Comparison of ENCODE assay signal across 18 mouse cellular contexts in the genomic region with DNA sequence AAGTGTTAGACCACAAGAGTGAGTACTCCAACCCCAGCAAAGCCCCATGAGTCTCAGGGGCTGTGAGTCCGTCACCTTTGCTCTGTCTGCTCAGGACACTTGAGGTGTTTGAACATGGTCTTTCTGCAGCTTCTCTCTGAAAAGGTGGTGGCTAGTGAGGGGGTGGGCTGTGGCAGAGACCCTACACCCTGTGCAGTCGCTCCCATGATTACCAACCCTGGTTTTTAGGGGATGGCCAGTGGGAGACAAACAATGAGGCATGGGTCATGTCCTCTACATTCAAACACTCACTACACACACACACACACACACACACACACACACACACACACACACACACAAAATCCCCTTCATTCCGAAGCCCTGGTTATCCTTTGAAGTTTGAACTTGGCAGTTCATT.
"Had no signal": no experiment of that assay in that cellular context is flagged by ENCODE, and none has a peak within 500 bp of the region (broad histone marks: within the 10 kb centered on the region; RNA-seq: fewer than 3 reads in every experiment).

No protein-coding gene starts in this region.

- H3K4me1 ChIP-seq: liver, embryonic 13.5 days; liver, embryonic 15.5 days; megakaryocyte, embryonic 14.5 days; midbrain, embryonic 13.5 days; midbrain, embryonic 15.5 days; neural tube, embryonic 12.5 days had no signal

- H3K27me3 ChIP-seq: liver, embryonic 13.5 days; liver, embryonic 15.5 days; lung, embryonic 15.5 days; midbrain, embryonic 15.5 days; neural tube, embryonic 12.5 days had no signal

- H3K4me3 ChIP-seq: liver, embryonic 13.5 days; liver, embryonic 15.5 days; lung, embryonic 15.5 days; megakaryocyte, embryonic 14.5 days; midbrain, embryonic 13.5 days; midbrain, embryonic 15.5 days; neural tube, embryonic 12.5 days had no signal

- DNase-seq: liver; liver, embryonic 13.5 days; liver, postnatal 0 days; lung, adult 2 months; lung, postnatal 14 days; lung, postnatal 36 days; right cerebral cortex, adult 18-20 months; right cerebral cortex, postnatal 25 days; right cerebral cortex, postnatal 4 days; spleen, adult 18-20 months; thymus, postnatal 14 days had no signal

- H3K27ac ChIP-seq: liver, embryonic 13.5 days; liver, embryonic 15.5 days; lung, embryonic 15.5 days; macrophage; midbrain, embryonic 13.5 days; midbrain, embryonic 15.5 days; neural tube, embryonic 12.5 days had no signal

- H3K36me3 ChIP-seq: liver, embryonic 13.5 days; liver, embryonic 15.5 days; lung, embryonic 15.5 days; midbrain, embryonic 13.5 days; midbrain, embryonic 15.5 days; neural tube, embryonic 12.5 days had no signal
